Mouse (Mus musculus): ENCODE data around the gene Gm13030.
"Not testable (repeated sequence)": the region's sequence is repeated elsewhere in the genome, so short reads cannot be mapped to it uniquely, and the experiment has no call there.

Gm13030 gene

DNA sequence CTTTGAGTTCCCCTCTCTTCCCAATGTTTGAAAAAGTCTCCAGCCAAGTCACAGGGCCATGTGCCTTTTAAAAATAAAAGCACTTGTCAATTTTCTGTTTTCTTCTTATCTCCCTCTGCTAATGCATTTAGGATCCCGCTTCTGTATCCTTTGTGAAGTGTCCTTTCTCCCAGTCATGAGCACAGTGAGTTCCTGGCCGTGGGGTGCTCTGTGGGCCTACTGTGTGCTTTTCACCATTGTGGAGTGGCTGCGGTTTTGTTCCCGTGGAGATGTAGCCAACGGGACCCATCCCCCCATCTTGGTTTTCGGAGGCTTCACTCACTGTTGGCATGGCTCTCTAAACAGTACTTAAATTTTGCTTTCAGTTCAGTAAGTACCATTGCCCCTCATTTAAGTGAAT lies 7.8 kb downstream of the Gm13030 start:
- DNase-seq (ENCODE audit: low spot score in 2 of 2) = no peak

DNA sequence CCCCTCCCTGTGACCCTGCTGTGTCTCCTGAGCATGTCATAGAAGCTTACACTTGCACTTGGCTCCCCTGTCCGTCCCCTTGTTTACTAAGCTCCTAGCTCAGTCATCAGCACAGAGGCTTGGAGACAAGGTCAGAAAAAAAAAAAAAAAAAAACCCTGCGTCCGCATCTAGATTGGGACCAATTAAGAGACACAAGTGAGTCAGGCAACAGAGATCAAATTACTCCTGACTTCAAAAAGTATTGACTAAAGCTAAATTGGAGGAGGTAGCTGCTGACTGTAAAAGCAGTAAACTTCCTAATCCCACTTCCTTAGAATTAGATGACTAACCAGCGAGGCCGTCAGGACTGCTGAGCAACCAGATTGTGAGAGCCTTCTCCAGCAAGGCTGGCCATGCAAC lies 8.7 kb downstream of the Gm13030 start:
- no peak for DNase-seq (ENCODE audit: low spot score in 2 of 2)

DNA sequence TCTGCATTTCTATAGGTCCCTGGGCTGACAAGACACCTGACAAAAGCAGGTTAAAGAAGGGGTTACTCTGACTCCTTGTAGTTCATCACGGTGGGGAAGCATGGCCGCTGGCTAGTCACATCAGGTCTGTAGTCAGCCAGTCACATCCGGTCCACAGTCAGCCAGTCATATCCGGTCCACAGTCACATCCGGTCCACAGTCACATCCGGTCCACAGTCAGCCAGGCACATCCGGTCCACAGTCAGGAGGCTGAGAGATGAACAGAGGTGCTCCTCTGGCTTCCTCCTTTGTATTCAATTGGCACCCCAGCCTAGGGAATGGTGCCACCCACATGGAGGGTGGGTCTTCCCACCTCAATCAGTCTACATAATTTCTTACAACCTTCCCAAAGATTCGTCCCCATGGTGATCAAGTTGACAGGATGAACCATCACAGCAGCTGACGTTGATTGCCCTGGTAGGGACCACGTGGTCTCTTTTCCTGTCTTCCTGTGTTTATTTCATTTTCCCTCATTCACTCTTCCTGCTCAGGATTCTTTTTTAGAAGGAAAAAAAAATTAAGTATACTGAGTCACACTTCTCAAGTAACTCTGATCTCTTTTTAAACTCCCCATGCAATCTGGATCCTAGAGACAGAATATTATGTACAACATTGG lies 10.3 kb downstream of the Gm13030 start, which contains the start of gene Pla2g5:
Pla2g5 (minus strand) TSS at position 139 of the 655 bp plus-strand sequence.
- DNase-seq (ENCODE audit: low spot score in 2 of 2) = no peak

DNA sequence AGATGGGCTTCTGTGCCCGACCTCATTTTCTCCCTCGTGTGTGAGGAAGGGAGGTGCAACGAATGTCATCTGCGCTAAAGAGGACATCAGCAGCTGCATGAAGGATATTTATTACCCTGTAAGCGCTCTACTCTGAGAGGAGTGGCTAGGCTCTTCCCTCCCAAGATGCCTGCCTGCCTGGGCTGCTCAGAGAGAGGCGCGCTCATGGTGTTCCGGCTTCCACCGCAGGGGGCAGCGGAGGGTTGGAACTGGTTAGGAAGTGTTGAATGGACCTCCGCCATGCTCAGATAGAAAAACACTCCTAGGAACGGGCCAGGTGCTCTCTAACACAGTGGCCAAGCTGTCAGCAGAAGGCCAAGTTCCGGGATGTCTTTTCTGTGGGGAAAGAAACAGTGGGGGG lies 14.0 kb downstream of the Gm13030 start:
- DNase-seq (ENCODE audit: low spot score in 2 of 2) = peak in 1 of 2 experiments; percentile 31

DNA sequence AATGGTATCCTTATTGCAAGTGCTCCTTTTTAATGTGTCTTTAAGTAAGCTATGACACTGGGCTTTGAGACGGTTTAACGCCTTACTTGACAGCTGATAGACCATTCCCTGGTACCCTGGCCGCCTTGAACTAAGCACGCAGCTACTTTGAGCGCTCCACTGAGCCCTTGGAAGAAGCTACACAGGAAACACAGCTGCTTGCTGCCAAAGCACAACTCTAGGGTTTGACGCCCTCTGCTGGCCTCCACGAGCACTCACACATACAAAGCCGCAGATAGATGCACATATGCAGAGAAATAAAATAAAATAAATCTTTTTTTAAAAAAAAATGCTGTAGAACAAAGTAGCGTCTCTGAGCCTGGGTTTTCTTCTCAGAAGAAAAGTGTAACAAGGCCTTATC lies 14.5 kb downstream of the Gm13030 start:
- DNase-seq (ENCODE audit: low spot score in 2 of 2) = no peak

DNA sequence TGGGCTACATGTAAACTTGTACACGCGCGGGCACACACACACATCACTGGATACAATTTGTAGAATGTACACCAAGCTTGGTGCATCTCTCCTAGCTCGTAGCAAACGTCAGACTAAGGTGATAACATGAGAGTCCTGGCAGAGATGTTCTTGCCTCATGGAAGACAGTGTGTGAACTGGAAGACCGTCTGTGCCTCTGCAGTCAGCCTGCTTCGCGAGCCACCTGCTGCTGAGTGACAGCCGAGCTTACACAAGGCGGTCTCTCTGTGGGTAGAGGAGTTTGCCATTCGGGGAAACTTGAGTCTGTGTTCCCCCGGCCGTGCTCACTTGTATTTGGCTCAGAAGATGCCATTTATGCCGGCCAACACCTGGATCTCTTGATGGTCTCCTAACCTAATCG lies 15.3 kb downstream of the Gm13030 start:
- no peak for DNase-seq (ENCODE audit: low spot score in 2 of 2)

DNA sequence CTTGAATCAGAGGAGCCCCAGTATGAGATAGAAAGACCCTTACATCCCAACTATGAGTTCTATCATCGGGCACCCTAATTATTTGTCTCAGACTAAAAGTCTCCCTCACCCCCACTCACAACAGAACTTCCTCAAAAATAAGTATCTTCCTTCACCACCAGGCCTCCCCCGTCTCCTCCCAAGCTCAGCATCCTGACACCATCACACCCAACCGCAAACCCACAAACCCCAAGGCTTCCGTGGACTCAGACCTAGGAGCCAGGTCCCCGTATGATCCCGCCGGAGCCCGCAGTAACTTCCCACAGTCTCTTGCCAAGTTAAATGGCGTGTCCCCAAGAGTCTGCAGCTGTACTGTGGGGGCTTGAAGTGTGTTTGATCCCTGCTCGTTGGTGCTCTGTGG lies 16.2 kb downstream of the Gm13030 start:
- DNase-seq (ENCODE audit: low spot score in 2 of 2) = no peak

DNA sequence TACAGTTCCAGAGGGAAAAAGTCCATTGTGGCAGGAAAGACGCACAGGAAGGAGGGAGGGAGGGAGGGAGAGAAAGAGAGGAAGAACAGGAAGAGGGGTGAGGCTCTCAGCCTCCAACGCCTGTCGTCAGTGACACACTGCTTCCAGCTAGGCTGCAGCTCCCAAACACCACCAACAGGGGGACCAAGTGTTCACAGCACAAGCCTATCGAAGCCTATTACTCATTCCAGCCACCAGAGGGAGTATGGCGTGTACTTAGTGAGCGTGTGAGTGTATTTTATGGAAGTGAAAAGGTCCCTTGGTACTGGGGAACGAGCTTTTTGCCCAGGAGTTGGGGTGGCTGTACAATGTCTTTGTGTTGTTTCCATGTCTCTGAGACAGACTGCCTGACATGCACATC lies 17.3 kb downstream of the Gm13030 start:
- peak in 1 of 2 experiments; percentile 44 for DNase-seq (ENCODE audit: low spot score in 2 of 2)

DNA sequence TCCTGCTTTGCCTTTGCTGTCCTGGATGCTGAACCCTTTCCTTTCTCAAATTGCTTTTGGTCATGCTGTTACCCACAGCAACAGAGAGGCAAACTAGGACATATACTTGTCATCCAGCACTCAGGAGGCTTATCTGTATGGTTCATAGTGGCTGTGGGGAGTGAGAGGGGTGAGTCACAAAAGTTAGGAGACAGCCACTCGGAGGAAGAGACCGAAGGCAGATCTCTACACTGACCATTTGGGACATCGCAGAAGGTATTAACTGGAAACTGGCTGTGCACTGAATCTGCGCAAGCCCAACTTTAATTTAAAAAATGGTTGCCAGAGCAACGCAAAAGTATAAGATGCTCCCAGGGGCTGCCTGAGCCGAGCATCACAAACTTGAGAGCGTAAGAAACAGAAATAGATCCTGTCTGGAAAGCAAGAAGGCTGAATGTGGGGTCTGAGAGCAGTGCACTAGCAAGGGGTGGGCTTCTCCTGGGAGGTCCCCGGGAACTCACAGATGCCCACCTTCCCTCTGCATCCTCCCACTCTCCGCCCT lies 18.6 kb downstream of the Gm13030 start:
- no peak for DNase-seq (ENCODE audit: low spot score in 2 of 2)

DNA sequence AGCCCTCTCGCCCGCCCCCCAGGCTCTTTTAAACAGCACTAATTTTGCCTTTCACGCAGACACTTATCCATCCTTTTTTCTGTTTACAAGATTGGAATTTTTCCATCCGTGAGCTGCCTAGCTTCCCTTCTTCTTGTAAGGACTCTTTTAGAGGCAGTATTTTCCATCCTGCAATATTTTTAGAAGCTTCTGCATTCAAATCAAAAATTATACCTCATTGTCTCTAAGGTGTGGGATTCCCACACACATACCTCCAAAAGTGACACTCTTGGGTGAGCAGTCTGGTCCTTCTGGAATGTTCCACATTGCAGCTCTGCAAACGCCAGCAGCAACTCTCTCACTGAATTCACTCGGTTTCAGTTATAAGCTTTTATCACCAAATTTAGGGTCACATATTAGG lies 20.8 kb downstream of the Gm13030 start:
- DNase-seq (ENCODE audit: low spot score in 2 of 2) = no peak

DNA sequence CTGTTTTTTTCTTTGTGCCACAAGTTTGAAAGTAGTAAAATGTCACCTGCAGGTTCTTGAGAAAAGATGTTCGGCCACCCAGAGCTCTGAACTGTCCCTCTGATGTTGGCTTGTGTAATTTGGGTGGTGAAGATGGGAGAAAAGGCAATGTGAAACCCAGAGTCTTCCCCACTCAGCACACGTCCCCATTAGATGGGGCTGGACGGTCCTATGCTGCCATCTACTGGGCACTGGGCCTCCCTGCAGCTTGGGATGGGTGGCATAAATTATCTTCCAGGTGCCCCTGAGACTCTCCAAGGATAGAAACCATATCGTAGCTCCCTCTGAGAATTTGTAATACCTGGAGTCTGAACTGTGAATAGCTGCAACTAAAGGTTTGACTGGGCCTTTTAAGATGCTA lies 22.3 kb downstream of the Gm13030 start:
- DNase-seq (ENCODE audit: low spot score in 2 of 2) = peak; percentile 30 to 57

DNA sequence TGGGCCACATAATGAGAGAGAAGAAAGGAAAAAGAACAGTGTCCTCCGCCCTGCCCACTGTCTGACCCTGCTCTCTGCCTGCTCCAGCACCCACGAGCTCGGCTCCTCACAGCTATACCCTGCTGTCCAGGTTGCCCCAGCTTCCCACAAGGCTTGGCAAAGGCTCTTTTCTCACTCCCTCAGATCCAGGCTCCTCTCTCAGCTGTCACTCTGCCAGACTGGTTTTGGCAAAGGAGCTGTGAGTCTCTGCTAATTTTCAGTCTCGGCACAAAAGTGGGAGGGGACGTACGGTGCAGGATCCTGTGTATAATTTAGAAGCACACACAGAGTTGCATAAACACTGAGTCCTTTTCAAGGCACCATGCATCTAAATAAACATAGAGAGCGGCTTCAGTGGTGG lies 32.4 kb downstream of the Gm13030 start:
- no peak for DNase-seq (ENCODE audit: low spot score in 2 of 2)

DNA sequence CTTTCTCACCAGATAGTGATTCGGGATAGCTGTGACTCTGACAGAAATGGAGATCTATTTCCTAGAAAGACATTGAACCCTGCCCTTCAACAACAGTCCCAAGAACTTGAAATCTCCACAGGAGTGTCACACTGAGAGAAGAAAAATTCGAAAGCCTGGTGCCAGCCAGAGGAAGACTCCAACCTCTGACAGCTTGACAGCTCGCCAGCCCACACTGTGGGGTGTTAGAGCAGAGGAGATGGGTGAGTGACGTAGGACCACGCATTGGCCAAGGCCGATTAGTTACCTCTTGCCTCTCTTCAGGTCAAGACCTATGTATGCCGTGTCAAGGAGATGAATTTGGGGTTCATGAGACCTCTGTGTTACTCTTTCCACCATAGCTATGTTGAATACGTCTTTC lies 33.0 kb downstream of the Gm13030 start:
- no peak for DNase-seq (ENCODE audit: low spot score in 2 of 2)

DNA sequence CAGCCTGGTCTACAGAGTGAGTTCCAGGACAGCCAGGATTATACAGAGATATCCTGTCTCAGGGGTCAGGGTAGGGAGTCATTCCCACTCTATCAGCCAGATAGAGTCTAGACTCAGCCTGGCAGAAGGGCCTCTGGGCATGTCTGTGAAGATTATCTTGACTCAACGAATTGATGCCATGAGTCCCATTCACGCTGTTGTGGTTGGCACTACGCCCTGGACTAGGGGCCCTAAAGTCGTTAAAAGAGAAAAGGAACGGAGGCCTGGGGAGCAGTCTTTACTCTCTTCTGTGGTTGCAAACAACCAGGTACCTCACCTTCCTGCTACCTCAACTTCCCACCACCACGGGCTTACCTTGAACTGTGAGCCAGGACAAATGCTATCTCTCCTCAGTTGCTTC lies 34.0 kb downstream of the Gm13030 start:
- no peak for DNase-seq (ENCODE audit: low spot score in 2 of 2)

DNA sequence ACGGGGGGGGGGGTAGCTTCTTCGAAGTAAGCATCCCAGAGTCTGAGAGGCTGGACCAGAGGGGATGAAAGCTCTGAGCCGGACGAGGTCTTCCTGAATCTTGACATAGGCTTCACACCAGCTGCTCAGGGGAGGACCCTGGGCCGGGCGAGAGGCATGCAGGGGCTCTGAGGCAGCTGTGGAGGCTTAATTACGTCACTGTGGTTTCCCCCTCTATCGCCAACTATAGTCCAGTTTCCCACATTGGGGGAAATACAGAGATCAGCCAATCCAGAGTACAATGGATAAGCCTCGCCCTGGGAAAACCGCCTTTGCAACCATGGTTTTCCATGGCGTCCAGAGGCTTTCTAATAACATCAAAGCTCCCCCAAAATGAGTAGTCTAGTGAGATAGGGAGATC lies 46.6 kb downstream of the Gm13030 start:
- DNase-seq (ENCODE audit: low spot score in 2 of 2) = no peak

DNA sequence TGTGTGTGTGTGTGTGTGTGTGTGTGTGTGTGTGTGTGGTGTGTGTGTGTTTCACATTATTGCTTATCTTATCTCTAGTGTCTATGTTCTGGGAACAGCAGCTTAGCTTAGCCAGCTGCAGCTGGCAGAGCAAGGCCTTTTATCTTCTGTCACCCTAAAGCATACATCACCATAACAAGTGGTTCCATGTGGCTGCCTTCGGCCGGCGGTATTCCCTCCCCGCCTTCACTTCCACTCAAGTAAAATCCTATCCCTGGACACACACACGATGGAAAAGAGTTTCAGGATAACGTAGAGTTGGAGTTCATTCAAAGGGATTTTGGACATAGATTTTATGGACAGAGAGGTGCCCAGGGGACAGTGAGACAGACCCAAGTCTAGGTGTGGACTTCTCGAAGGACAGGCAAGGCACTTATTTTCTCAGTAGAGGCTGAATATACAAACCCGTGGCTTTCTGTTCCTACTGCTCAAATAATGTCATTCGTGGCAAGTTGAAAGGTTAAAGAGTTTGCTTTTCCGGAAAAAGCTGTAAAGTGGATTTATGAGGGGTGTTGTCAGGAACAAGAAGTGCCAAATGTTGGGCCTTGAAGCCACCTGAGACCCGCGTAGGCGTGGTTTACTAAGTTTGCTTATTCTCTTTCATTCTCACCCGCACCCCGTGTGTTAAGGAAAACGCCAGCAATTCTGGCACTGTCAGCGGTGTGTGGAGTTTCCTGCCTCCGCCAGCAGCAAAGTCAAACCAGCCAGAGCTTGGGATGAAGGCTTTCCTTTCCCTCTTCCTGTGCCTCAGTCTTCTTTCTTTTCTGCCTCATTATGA lies 47.8 kb downstream of the Gm13030 start:
- DNase-seq (ENCODE audit: low spot score in 2 of 2) = no peak

DNA sequence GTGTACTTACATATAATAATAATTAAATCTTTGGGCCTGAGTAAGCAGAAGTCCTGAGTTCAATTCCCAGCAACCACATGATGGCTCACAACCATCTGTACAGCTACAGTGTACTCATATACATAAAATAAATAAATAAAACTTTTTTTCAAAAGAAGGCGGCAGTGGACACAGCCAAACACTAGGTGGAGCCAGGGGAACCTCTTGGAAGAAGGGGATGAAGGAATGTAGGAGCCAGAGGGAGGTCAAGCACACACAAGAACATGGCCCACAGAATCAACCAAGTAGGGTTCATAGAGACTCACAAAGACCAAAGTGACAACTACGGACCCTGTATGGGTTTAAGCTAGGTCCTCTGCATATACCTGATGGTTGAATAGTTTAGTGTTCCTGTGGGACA lies 49.1 kb downstream of the Gm13030 start:
- no peak for DNase-seq (ENCODE audit: low spot score in 2 of 2)

DNA sequence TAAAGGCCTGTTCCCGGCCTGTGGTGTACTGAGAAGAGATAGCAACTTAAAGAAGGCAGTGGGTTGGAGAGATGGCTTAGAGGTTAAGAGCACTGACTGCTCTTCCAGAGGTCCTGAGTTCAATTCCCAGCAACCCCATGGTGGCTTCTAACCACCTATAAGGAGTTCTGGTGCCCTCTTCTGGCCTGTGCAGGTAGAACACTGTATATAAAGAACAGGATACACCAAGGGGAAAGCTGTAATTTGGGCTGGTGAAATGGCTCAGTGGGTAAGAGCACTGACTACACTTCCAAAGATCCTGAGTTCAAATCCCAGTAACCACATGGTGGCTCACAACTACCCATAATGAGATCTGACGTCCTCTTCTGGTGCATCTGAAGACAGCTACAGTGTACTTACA lies 49.6 kb downstream of the Gm13030 start:
- DNase-seq (ENCODE audit: low spot score in 2 of 2) = not testable (repeated sequence)

DNA sequence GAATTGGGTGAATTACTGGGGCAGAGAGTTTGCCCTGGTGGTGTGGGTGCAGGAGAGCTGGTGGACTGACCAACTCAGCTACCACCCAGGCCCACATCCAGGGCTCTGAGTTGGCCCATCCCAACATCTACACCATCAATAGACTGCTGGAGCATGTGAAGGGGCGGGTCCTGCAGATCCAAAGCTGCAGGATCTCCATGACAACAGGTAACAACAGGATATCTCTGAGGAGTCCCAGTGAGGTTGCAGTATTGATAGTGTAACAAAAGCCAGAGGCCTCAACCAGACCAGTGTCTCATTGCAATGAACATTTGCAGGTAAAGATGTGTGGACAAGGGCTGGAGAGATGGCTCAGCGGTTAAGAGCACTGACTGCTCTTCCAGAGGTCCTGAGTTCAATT lies 52.7 kb downstream of the Gm13030 start:
- DNase-seq (ENCODE audit: low spot score in 2 of 2) = no peak
